Mouse (Mus musculus): ENCODE data around the gene Ap2m1. TPM values are rescaled to one million over a fixed set of nuclear protein-coding genes. Genes with fewer than 3 reads are reported as not detected.

Gene Ap2m1
- polyA plus RNA-seq, 1 experiment from 2014 or later: 1,253 TPM

- no peak for ATAC-seq
- H3K9me3 ChIP-seq (ENCODE audit: control insufficient read depth, low read length): no peaks in the 10 kb centered on the region
- H3K4me2 ChIP-seq (ENCODE audit: low read length): no peak overlapping the region
- 73% methylated on average over 3 of the region's 3 CpGs for WGBS
- H3K36me3 ChIP-seq (ENCODE audit: control insufficient read depth, insufficient read depth, low read length): peaks cover 36% of the 10 kb centered on the region
- no peak overlapping the region for H3K4me3 ChIP-seq (ENCODE audit: low read length)
- H3K4me1 ChIP-seq (ENCODE audit: control insufficient read depth, insufficient read depth, low read depth, low read length): peaks cover 26% of the 10 kb centered on the region
- H3K27ac ChIP-seq (ENCODE audit: low read depth, low read length): no peak overlapping the region
- H3K27me3 ChIP-seq (replicated peaks; ENCODE audit: control insufficient read depth, insufficient read depth, low read length): no peaks in the 10 kb centered on the region
- no peak overlapping the region for H3K9ac ChIP-seq (ENCODE audit: low read depth, low read length)
Observed at GRCm38 (mm10) chr16:20539649-20540048, 4.4 kb downstream of the Ap2m1 start.

DNA sequence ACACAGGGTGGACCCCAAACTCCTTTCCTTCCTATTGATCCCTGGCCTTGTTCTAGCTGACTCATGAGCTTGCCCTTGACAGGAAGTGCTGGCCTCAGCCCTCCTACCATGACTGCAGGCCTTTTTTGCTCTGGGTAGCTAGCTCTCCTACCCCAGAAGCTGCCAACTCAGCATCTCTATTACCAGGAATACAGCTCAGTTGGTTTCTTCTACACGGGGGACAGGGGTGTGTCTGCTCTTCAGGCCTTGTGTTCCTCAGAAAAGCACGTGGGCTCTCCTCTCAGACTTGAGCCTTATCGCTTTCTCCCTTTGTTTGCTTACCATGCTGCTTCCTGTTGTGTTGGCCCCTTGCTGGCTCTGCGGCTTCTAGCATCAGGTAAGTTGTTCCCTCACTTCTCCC is 5.2 kb downstream of the Ap2m1 start:
- 94% methylated on average over 4 of the region's 4 CpGs for WGBS
- ATAC-seq: no peak
- no peaks in the 10 kb centered on the region for H3K27me3 ChIP-seq (replicated peaks; ENCODE audit: control insufficient read depth, insufficient read depth, low read length)

DNA sequence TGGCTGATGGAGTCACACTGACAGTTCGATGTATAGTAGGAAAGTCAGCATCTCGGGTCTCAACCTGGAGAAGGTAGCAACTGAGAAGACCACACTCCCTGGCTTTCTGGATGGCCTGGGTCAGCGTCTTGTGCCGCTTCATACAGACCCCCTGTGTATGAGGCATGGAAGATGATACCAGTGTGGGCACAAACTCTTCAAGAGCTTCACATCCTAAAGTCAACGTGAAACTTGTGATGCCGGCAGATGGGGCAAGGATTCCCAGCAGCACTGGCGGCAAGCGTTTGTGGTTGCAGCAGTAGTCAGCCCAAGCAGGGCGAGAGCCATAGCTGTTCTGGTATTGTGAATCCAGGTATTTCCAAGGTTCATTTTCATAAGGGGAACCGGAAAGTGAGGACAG is 10.4 kb downstream of the Ap2m1 start:
- 91% methylated on average over 10 of the region's 10 CpGs for WGBS
- peaks cover 17% of the 10 kb centered on the region for H3K4me1 ChIP-seq (ENCODE audit: control insufficient read depth, insufficient read depth, low read depth, low read length)

More for the DNA sequence above, 5.2 kb downstream of the Ap2m1 start:
- Histone ChIP-seq H3K4me3 (ENCODE audit: low read length) (no peak overlapping the region), H3K27ac (ENCODE audit: low read depth, low read length) (no peak overlapping the region), H3K9ac (ENCODE audit: low read depth, low read length) (no peak overlapping the region), H3K4me1 (ENCODE audit: control insufficient read depth, insufficient read depth, low read depth, low read length) (peaks cover 26% of the 10 kb centered on the region), H3K4me2 (ENCODE audit: low read length) (no peak overlapping the region), H3K9me3 (ENCODE audit: control insufficient read depth, low read length) (no peaks in the 10 kb centered on the region), H3K36me3 (ENCODE audit: control insufficient read depth, insufficient read depth, low read length) (peaks cover 40% of the 10 kb centered on the region)

GRCm38 (mm10) chr16:20547423-20547822 is 12.1 kb downstream of the Ap2m1 start:
- peaks cover 38% of the 10 kb centered on the region for H3K36me3 ChIP-seq (ENCODE audit: control insufficient read depth, insufficient read depth, low read length)
- H3K9ac ChIP-seq (ENCODE audit: low read depth, low read length): no peak overlapping the region

More for the DNA sequence above, 10.4 kb downstream of the Ap2m1 start:
- no peaks in the 10 kb centered on the region for H3K9me3 ChIP-seq (ENCODE audit: control insufficient read depth, low read length)
- no peaks in the 10 kb centered on the region for H3K27me3 ChIP-seq (replicated peaks; ENCODE audit: control insufficient read depth, insufficient read depth, low read length)
- H3K36me3 ChIP-seq (ENCODE audit: control insufficient read depth, insufficient read depth, low read length): peaks cover 35% of the 10 kb centered on the region
- H3K9ac ChIP-seq (ENCODE audit: low read depth, low read length): no peak overlapping the region
- no peak overlapping the region for H3K4me2 ChIP-seq (ENCODE audit: low read length)
- ATAC-seq: no peak
- H3K27ac ChIP-seq (ENCODE audit: low read depth, low read length): no peak overlapping the region
- H3K4me3 ChIP-seq (ENCODE audit: low read length): no peak overlapping the region

GRCm38 (mm10) chr16:20548096-20548948 is 13.0 kb downstream of the Ap2m1 start, which contains the start of gene Abcf3:
Gene Abcf3 (plus strand): TSS chr16:20548577.
- Histone ChIP-seq H3K9ac (ENCODE audit: low read depth, low read length) (peak within 1 kb of the TSS; percentile 91), H3K27ac (ENCODE audit: low read depth, low read length) (peak within 1 kb of the TSS; percentile 81), H3K4me1 (ENCODE audit: control insufficient read depth, insufficient read depth, low read depth, low read length) (peaks cover 17% of the 10 kb centered on the region), H3K4me3 (ENCODE audit: low read length) (peak within 1 kb of the TSS; percentile 88), H3K36me3 (ENCODE audit: control insufficient read depth, insufficient read depth, low read length) (peaks cover 37% of the 10 kb centered on the region), H3K4me2 (ENCODE audit: low read length) (peak within 1 kb of the TSS; percentile 89), H3K9me3 (ENCODE audit: control insufficient read depth, low read length) (no peaks in the 10 kb centered on the region), H3K27me3 (replicated peaks; ENCODE audit: control insufficient read depth, insufficient read depth, low read length) (no peaks in the 10 kb centered on the region)
- under 1% methylated on average over 56 of the region's 56 CpGs for WGBS
- ATAC-seq: peak; percentile 99

More at GRCm38 (mm10) chr16:20547423-20547822, 12.1 kb downstream of the Ap2m1 start:
- ATAC-seq: no peak
- peak overlapping the region; percentile 81; the same call in 1 of the 2 replicates for H3K27ac ChIP-seq (ENCODE audit: low read depth, low read length)
- WGBS: 63% methylated on average over 5 of the region's 5 CpGs
- peaks cover 17% of the 10 kb centered on the region for H3K4me1 ChIP-seq (ENCODE audit: control insufficient read depth, insufficient read depth, low read depth, low read length)
- H3K4me2 ChIP-seq (ENCODE audit: low read length): peak overlapping the region; percentile 75
- no peaks in the 10 kb centered on the region for H3K27me3 ChIP-seq (replicated peaks; ENCODE audit: control insufficient read depth, insufficient read depth, low read length)
- H3K9me3 ChIP-seq (ENCODE audit: control insufficient read depth, low read length): no peaks in the 10 kb centered on the region
- peak overlapping the region; percentile 88 for H3K4me3 ChIP-seq (ENCODE audit: low read length)

- WGBS: 53% methylated on average over 9 of the region's 9 CpGs
- H3K36me3 ChIP-seq (ENCODE audit: control insufficient read depth, insufficient read depth, low read length): peaks cover 36% of the 10 kb centered on the region
- H3K9me3 ChIP-seq (ENCODE audit: control insufficient read depth, low read length): no peaks in the 10 kb centered on the region
- no peaks in the 10 kb centered on the region for H3K27me3 ChIP-seq (replicated peaks; ENCODE audit: control insufficient read depth, insufficient read depth, low read length)
- H3K4me1 ChIP-seq (ENCODE audit: control insufficient read depth, insufficient read depth, low read depth, low read length): peaks cover 17% of the 10 kb centered on the region
- ATAC-seq: no peak
- peak overlapping the region; percentile 88 for H3K4me3 ChIP-seq (ENCODE audit: low read length)
- peak overlapping the region; percentile 91 for H3K9ac ChIP-seq (ENCODE audit: low read depth, low read length)
- H3K27ac ChIP-seq (ENCODE audit: low read depth, low read length): no peak overlapping the region
- peak overlapping the region; percentile 89 for H3K4me2 ChIP-seq (ENCODE audit: low read length)
Observed at GRCm38 (mm10) chr16:20549161-20549560, 13.9 kb downstream of the Ap2m1 start.

DNA sequence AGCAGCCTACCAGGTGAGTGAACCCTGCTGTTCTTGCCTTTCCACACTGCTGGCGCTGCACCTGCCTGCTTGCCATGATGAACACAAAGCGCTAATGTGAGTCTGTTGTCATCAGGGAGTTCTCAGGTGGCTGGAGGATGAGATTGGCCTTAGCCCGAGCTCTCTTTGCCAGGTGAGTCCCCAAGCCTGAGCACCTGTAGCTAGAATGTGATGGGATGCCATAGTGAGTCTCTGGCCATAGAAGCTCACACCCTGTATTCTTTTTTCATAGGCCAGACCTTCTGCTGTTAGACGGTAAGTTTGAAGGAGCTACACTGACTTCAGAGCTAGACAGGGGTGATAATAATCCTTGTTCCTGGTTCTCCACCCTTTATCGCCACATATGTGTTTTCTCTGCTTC is 16.4 kb downstream of the Ap2m1 start:
- no peak overlapping the region for H3K27ac ChIP-seq (ENCODE audit: low read depth, low read length)
- H3K9me3 ChIP-seq (ENCODE audit: control insufficient read depth, low read length): no peaks in the 10 kb centered on the region
- no peaks in the 10 kb centered on the region for H3K27me3 ChIP-seq (replicated peaks; ENCODE audit: control insufficient read depth, insufficient read depth, low read length)
- no peak overlapping the region for H3K4me3 ChIP-seq (ENCODE audit: low read length)
- H3K9ac ChIP-seq (ENCODE audit: low read depth, low read length): no peak overlapping the region
- no peak overlapping the region for H3K4me2 ChIP-seq (ENCODE audit: low read length)
- over 99% methylated on average over 5 of the region's 5 CpGs for WGBS
- peaks cover 17% of the 10 kb centered on the region for H3K4me1 ChIP-seq (ENCODE audit: control insufficient read depth, insufficient read depth, low read depth, low read length)
- no peak for ATAC-seq
- peaks cover 40% of the 10 kb centered on the region for H3K36me3 ChIP-seq (ENCODE audit: control insufficient read depth, insufficient read depth, low read length)

- Histone ChIP-seq H3K4me3 (ENCODE audit: low read length) (no peak overlapping the region), H3K4me1 (ENCODE audit: control insufficient read depth, insufficient read depth, low read depth, low read length) (peaks cover 16% of the 10 kb centered on the region), H3K9me3 (ENCODE audit: control insufficient read depth, low read length) (no peaks in the 10 kb centered on the region), H3K27ac (ENCODE audit: low read depth, low read length) (no peak overlapping the region), H3K9ac (ENCODE audit: low read depth, low read length) (no peak overlapping the region), H3K36me3 (ENCODE audit: control insufficient read depth, insufficient read depth, low read length) (peaks cover 43% of the 10 kb centered on the region), H3K4me2 (ENCODE audit: low read length) (no peak overlapping the region), H3K27me3 (replicated peaks; ENCODE audit: control insufficient read depth, insufficient read depth, low read length) (no peaks in the 10 kb centered on the region)
- 95% methylated on average over 1 of the region's 1 CpGs for WGBS
- ATAC-seq: no peak
Observed at GRCm38 (mm10) chr16:20552594-20552993, 17.3 kb downstream of the Ap2m1 start.

DNA sequence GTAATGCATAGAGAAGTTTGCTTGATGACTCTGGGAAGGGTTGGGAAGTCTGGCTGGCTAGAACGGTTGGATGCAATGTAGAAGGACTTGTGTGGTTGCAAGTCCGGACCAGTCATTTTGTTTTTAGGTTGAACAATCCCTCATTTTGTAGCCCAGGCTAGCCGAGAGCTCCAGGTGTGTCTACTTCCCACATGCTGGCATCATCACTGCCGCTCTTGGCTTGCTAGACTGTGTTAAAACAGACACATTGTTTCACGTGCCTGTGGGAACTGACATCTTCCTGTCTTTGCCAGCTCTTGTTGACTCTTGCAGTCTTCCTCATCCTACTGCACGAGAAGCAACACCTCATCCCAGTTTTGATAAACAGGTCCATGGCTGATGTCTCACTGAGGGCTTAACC is 19.7 kb downstream of the Ap2m1 start:
- 95% methylated on average over 6 of the region's 6 CpGs for WGBS

More for the DNA sequence above, 19.7 kb downstream of the Ap2m1 start:
- no peak overlapping the region for H3K4me2 ChIP-seq (ENCODE audit: low read length)
- H3K27me3 ChIP-seq (replicated peaks; ENCODE audit: control insufficient read depth, insufficient read depth, low read length): no peaks in the 10 kb centered on the region
- H3K9me3 ChIP-seq (ENCODE audit: control insufficient read depth, low read length): no peaks in the 10 kb centered on the region
- no peak overlapping the region for H3K4me3 ChIP-seq (ENCODE audit: low read length)
- H3K36me3 ChIP-seq (ENCODE audit: control insufficient read depth, insufficient read depth, low read length): peaks cover 63% of the 10 kb centered on the region
- H3K4me1 ChIP-seq (ENCODE audit: control insufficient read depth, insufficient read depth, low read depth, low read length): peaks cover 1% of the 10 kb centered on the region
- no peak for ATAC-seq
- H3K9ac ChIP-seq (ENCODE audit: low read depth, low read length): no peak overlapping the region
- no peak overlapping the region for H3K27ac ChIP-seq (ENCODE audit: low read depth, low read length)
